Mouse (Mus musculus): ENCODE results near the gene Cpne8. TPM values are rescaled to one million over a fixed set of nuclear protein-coding genes. Genes with fewer than 3 reads are reported as not detected.
"Not testable (repeated sequence)": the region's sequence is repeated elsewhere in the genome, so short reads cannot be mapped to it uniquely, and the experiment has no call there.

Cpne8 gene
- polyA plus RNA-seq, 1 experiment from 2014 or later: 40.4 TPM

GRCm38 (mm10) chr15:90624201-90624600 lies 55.0 kb downstream of the Cpne8 start:
- H3K4me3 ChIP-seq (ENCODE audit: low read depth, low read length): no peak overlapping the region
- no peak for TF ChIP-seq CTCF (IDR thresholded peaks at IDR 0.05; ENCODE audit: low read depth)
- no peak for ATAC-seq
- no peaks in the 10 kb centered on the region for H3K9me3 ChIP-seq (ENCODE audit: control insufficient read depth)
- H3K27me3 ChIP-seq (replicated peaks; ENCODE audit: control insufficient read depth, insufficient read depth, low read length): no peaks in the 10 kb centered on the region
- H3K4me1 ChIP-seq (replicated peaks; ENCODE audit: control insufficient read depth, insufficient read depth, low read length): no peaks in the 10 kb centered on the region
- H3K9ac ChIP-seq (ENCODE audit: low read depth, low read length): no peak overlapping the region
- WGBS: 79% methylated on average over 5 of the region's 5 CpGs
- H3K4me2 ChIP-seq (replicated peaks; ENCODE audit: low read depth): no peak overlapping the region
- no peaks in the 10 kb centered on the region for H3K36me3 ChIP-seq (ENCODE audit: control insufficient read depth, insufficient read depth)
- H3K27ac ChIP-seq (ENCODE audit: low read depth, low read length): no peak overlapping the region

GRCm38 (mm10) chr15:90622005-90622404 lies 57.2 kb downstream of the Cpne8 start:
- 23% methylated on average over 3 of the region's 3 CpGs for WGBS
- Histone ChIP-seq H3K4me2 (replicated peaks; ENCODE audit: low read depth) (no peak overlapping the region), H3K9ac (ENCODE audit: low read depth, low read length) (no peak overlapping the region), H3K4me3 (ENCODE audit: low read depth, low read length) (no peak overlapping the region), H3K36me3 (ENCODE audit: control insufficient read depth, insufficient read depth) (no peaks in the 10 kb centered on the region), H3K27me3 (replicated peaks; ENCODE audit: control insufficient read depth, insufficient read depth, low read length) (no peaks in the 10 kb centered on the region), H3K4me1 (replicated peaks; ENCODE audit: control insufficient read depth, insufficient read depth, low read length) (no peaks in the 10 kb centered on the region), H3K9me3 (ENCODE audit: control insufficient read depth) (no peaks in the 10 kb centered on the region), H3K27ac (ENCODE audit: low read depth, low read length) (no peak overlapping the region)
- peak; percentile 57 for ATAC-seq
- TF ChIP-seq CTCF (IDR thresholded peaks at IDR 0.05; ENCODE audit: low read depth): no peak

GRCm38 (mm10) chr15:90619736-90620135 lies 59.5 kb downstream of the Cpne8 start:
- 53% methylated on average over 4 of the region's 4 CpGs for WGBS

GRCm38 (mm10) chr15:90616116-90616798 lies 63.0 kb downstream of the Cpne8 start:
- no peak for TF ChIP-seq CTCF (IDR thresholded peaks at IDR 0.05; ENCODE audit: low read depth)
- Histone ChIP-seq H3K4me3 (ENCODE audit: low read depth, low read length) (no peak overlapping the region), H3K27me3 (replicated peaks; ENCODE audit: control insufficient read depth, insufficient read depth, low read length) (no peaks in the 10 kb centered on the region), H3K4me2 (replicated peaks; ENCODE audit: low read depth) (no peak overlapping the region), H3K9ac (ENCODE audit: low read depth, low read length) (no peak overlapping the region), H3K4me1 (replicated peaks; ENCODE audit: control insufficient read depth, insufficient read depth, low read length) (no peaks in the 10 kb centered on the region), H3K9me3 (ENCODE audit: control insufficient read depth) (no peaks in the 10 kb centered on the region), H3K36me3 (ENCODE audit: control insufficient read depth, insufficient read depth) (no peaks in the 10 kb centered on the region), H3K27ac (ENCODE audit: low read depth, low read length) (no peak overlapping the region)
- WGBS: 44% methylated on average over 8 of the region's 8 CpGs
- ATAC-seq: no peak

More at GRCm38 (mm10) chr15:90619736-90620135, 59.5 kb downstream of the Cpne8 start:
- no peak for TF ChIP-seq CTCF (IDR thresholded peaks at IDR 0.05; ENCODE audit: low read depth)
- no peak overlapping the region for H3K4me3 ChIP-seq (ENCODE audit: low read depth, low read length)
- H3K4me1 ChIP-seq (replicated peaks; ENCODE audit: control insufficient read depth, insufficient read depth, low read length): no peaks in the 10 kb centered on the region
- no peak overlapping the region for H3K9ac ChIP-seq (ENCODE audit: low read depth, low read length)
- H3K27me3 ChIP-seq (replicated peaks; ENCODE audit: control insufficient read depth, insufficient read depth, low read length): no peaks in the 10 kb centered on the region
- no peaks in the 10 kb centered on the region for H3K36me3 ChIP-seq (ENCODE audit: control insufficient read depth, insufficient read depth)
- no peak for ATAC-seq
- no peak overlapping the region for H3K4me2 ChIP-seq (replicated peaks; ENCODE audit: low read depth)
- H3K27ac ChIP-seq (ENCODE audit: low read depth, low read length): no peak overlapping the region
- H3K9me3 ChIP-seq (ENCODE audit: control insufficient read depth): no peaks in the 10 kb centered on the region

- WGBS: 85% methylated on average over 4 of the region's 4 CpGs
Measured at GRCm38 (mm10) chr15:90610767-90611166, 68.5 kb downstream of the Cpne8 start.

GRCm38 (mm10) chr15:90609836-90610415 lies 69.3 kb downstream of the Cpne8 start:
- H3K9ac ChIP-seq (ENCODE audit: low read depth, low read length): no peak overlapping the region

More at GRCm38 (mm10) chr15:90610767-90611166, 68.5 kb downstream of the Cpne8 start:
- not testable (repeated sequence) for H3K4me1 ChIP-seq (replicated peaks; ENCODE audit: control insufficient read depth, insufficient read depth, low read length); H3K9ac ChIP-seq (ENCODE audit: low read depth, low read length); H3K4me3 ChIP-seq (ENCODE audit: low read depth, low read length); H3K36me3 ChIP-seq (ENCODE audit: control insufficient read depth, insufficient read depth); H3K27me3 ChIP-seq (replicated peaks; ENCODE audit: control insufficient read depth, insufficient read depth, low read length); ATAC-seq; H3K27ac ChIP-seq (ENCODE audit: low read depth, low read length); H3K9me3 ChIP-seq (ENCODE audit: control insufficient read depth); H3K4me2 ChIP-seq (replicated peaks; ENCODE audit: low read depth)

More at GRCm38 (mm10) chr15:90609836-90610415, 69.3 kb downstream of the Cpne8 start:
- Histone ChIP-seq H3K4me3 (ENCODE audit: low read depth, low read length) (no peak overlapping the region), H3K4me2 (replicated peaks; ENCODE audit: low read depth) (no peak overlapping the region), H3K27ac (ENCODE audit: low read depth, low read length) (no peak overlapping the region), H3K9me3 (ENCODE audit: control insufficient read depth) (no peaks in the 10 kb centered on the region), H3K36me3 (ENCODE audit: control insufficient read depth, insufficient read depth) (no peaks in the 10 kb centered on the region), H3K4me1 (replicated peaks; ENCODE audit: control insufficient read depth, insufficient read depth, low read length) (no peaks in the 10 kb centered on the region), H3K27me3 (replicated peaks; ENCODE audit: control insufficient read depth, insufficient read depth, low read length) (no peaks in the 10 kb centered on the region)
- no peak for ATAC-seq
- no peak for TF ChIP-seq CTCF (IDR thresholded peaks at IDR 0.05; ENCODE audit: low read depth)
- WGBS: 29% methylated on average over 4 of the region's 4 CpGs

All from intestine, postnatal 0 days (tissue).